Mouse (Mus musculus) telencephalon, adult 2 months (tissue): ENCODE measurements around the gene Cdc42ep1.
"Not testable (repeated sequence)": the region's sequence is repeated elsewhere in the genome, so short reads cannot be mapped to it uniquely, and the experiment has no call there.

Experiments
- DNase-seq: peaks from one replicate; pipeline ENCODE4 v3.0.0-alpha.2; 2011; ENCODE audit warnings: low read depth, low spot score

Gene Cdc42ep1

DNA sequence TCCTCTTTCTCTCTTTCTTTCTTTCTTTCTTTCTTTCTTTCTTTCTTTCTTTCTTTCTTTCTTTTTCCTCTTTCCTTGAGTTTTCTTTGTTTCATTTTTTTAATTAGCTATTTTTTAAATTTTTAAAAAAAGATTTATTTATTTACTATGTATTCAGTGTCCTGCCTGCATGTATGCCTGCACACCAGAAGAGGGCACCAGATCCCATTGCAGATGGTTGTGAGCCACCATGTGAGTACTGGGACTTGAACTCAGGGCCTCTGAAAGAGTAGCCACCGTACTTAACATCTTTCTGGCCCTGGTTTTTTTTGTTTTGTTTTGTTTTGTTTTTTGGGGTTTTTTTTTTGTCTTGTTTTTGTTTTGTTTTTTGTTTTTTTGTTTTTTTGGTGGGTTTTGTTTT lies 12.8 kb upstream of the Cdc42ep1 start:
- no peak for DNase-seq

- DNase-seq = no peak
These were observed 11.4 kb upstream of the Cdc42ep1 start for GRCm38 (mm10) chr15:78830742-78831719.

DNA sequence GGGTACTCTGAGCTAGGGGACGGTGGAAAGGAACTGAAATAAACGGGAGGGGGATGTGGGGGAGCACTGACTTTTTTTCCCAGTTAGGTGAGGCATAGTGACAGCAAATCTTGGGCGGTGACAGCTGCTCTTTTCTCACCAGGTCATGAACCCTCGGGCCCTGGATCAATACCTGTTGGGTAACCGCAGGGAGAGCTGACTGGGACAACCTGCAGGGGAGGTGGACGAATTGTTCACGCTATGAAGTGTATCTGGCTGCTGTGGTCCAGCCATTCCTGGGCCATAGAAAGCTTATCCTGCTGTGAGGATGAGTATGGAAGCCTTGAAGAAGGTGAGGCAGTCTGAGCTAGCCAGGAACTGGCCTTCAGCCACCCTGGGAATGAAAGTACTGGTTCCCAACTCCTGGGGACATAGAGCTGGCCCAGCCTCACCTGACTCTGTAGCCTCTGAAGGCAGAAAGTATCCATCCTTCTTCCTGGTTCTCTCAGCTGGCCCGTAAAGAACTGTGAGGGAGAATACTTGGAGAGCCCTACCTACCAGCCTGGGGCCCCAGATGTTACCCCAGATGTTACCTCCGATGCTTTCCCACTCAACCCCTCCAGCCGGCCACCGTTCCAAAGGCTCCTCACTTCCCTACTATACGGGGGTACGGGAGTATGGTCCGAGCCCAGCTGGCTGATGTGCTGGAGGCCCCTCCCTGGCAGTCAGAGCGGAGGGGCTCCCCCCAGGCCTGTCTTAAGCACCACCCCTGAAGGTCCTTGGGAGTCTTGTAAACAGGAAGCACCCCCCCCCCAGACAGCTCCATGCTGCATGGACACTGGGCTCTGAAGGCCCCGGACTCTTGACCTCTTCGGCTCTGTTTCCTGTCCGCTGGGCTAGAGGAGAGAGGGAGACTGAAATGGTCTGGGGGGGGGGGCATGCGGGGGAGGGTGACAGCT lies 10.4 kb upstream of the Cdc42ep1 start:
- DNase-seq = no peak

DNA sequence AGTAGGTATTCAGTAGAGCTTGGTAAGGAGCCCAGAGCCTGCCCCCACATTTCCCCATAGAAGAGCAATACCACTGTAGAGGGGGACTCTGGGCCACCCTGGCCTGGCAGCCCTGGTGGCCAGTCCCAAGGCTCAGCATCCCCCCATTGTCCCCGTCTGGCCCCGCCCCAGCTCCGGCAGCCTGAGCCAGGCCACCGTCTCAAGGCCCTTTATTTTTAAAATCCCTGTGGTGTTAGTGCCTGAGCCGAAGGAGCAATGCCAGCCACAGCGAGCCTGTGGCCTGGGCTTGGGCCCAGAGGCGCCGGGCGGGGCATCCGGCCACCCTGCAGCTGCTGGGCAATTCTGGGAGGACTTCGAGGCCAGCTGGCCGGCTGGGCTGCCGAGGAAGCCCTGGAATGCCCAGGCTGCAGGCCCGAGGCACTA lies 9.7 kb upstream of the Cdc42ep1 start:
- no peak for DNase-seq

- no peak for DNase-seq
These were observed 8.8 kb upstream of the Cdc42ep1 start for GRCm38 (mm10) chr15:78833582-78833981.

- no peak for DNase-seq
These were observed 8.0 kb upstream of the Cdc42ep1 start for GRCm38 (mm10) chr15:78834233-78835005.

- no peak for DNase-seq
These were observed 7.0 kb upstream of the Cdc42ep1 start for GRCm38 (mm10) chr15:78835200-78836085.

GRCm38 (mm10) chr15:78836086-78836621 lies 6.3 kb upstream of the Cdc42ep1 start:
- DNase-seq = no peak

- no peak for DNase-seq
These were observed 2.7 kb upstream of the Cdc42ep1 start for GRCm38 (mm10) chr15:78839744-78840143.

GRCm38 (mm10) chr15:78840241-78840640 lies 2.2 kb upstream of the Cdc42ep1 start:
- no peak for DNase-seq

DNA sequence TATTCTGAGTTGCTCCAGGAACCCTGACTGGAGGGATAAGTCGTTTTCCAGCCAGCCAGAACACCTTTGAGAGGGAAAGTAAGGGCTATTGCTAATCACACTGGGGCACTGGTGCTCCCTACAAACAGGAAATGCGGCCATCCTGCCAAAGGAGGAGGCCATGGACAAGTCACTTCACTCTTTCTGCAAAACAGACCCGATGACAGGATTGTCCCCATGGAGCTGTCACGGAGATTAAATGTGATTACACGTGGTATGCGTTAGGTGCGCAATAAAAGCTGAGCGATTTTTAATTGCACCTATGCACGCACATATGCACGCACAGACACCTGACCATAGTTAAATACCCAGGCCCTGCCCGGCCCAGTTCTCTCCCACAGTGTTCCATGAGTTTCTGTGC lies 1.7 kb upstream of the Cdc42ep1 start:
- no peak for DNase-seq

GRCm38 (mm10) chr15:78841161-78841790 lies 1.1 kb upstream of the Cdc42ep1 start:
- no peak for DNase-seq

GRCm38 (mm10) chr15:78843581-78844469 lies 1.4 kb downstream of the Cdc42ep1 start:
- no peak for DNase-seq

DNA sequence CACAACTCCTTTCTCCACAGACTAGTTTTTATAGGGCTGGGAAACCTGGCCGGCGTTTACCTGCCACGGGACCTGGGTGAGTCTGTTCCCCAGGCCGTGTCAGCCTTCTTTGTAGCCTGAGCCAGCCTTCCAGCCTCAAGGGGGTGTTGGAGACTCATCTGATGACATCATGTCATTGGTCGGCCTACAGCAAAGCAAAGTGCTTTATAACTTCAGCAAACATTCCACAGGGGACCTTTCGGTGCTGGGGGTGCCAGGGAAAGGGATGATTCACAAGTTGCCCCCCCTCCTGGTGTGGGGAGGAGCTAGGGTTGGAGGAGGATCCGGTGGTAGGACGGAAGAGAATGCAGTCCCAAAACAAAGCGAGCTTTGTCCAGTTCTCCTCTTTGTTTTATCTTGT lies 2.4 kb downstream of the Cdc42ep1 start:
- DNase-seq = peak; percentile 51

DNA sequence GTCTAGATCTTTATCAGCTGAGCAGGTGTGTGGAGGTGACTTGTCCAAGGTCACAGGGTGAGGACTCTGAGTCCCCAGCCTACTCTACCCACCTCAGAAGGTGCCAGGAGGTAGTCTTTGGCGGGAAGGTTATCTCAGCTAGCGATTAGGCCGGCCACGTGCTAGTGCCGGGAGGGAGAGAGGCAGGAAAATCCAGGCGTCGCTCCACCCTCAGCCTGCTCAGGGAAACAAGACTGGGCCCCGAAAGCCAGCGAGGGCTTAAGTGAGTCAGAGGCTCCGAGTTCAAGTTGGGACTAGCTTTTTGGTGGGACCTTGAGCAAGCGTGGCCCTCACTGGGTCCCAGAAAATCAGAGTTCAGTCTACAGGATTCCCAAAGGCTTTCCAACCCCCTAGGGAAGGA lies 2.9 kb downstream of the Cdc42ep1 start:
- no peak for DNase-seq

GRCm38 (mm10) chr15:78845867-78846266 lies 3.4 kb downstream of the Cdc42ep1 start:
- no peak for DNase-seq

DNA sequence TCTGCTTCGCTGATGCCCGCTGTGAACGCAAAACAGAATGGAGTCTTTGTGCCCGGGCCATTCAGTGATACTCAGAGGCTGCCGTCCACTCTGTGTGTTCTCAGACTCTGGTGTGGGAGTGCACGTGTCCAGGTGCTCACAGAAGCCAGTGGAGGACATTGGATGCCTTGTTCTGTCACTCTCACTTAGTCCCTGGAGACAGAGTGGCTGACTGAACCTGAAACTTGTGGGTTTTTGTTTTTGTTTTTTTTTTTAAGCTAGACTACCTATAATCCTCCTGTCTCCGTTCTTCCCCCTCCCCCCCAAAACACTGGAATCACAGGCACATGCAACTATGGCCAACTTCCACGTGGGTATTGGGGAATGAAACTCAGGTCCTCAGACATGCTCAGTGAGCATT lies 3.9 kb downstream of the Cdc42ep1 start:
- no peak for DNase-seq

- not testable (repeated sequence) for DNase-seq
These were observed 4.4 kb downstream of the Cdc42ep1 start for GRCm38 (mm10) chr15:78846805-78847204.

DNA sequence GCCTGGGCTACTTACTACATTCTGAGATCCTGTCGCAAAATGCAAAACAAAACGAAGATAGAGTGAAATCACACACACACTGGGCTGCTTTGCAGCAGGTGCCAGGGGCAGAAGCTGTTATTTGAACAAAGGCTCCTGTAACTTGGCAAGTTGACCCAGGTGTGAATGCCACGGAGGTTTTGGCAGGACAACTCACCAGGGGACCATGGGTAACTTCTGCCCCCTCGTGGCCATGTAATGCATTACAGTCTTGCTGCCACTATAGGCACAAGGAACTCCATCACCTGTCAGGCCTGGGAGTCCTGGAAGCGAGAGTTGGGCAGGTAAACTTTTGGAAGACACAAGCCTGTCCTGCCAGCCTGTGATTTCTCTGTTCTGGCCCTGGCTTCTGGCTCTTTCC lies 6.0 kb downstream of the Cdc42ep1 start:
- DNase-seq = no peak
